ENCODE assay signal across 13 mouse cellular contexts in genomic region chr2:128217784-128218467, GRCm38 (mm10).
DNase-seq lines count a peak whose midpoint lies in the region; ATAC-seq lines count a peak whose summit lies in the region.
"Had no signal": no experiment of that assay in that cellular context is flagged by ENCODE, and none has a peak within 500 bp of the region (broad histone marks: within the 10 kb centered on the region; RNA-seq: fewer than 3 reads in every experiment).

No protein-coding gene starts in this region.

- ATAC-seq in embryonic facial prominence, embryonic 12.5 days (ENCODE audit: insufficient number of reproducible peaks, insufficient read depth, low FRiP score, low TSS enrichment) = no peak; the same call in 1 of the 2 replicates
- no peak for ATAC-seq in megakaryocyte progenitor cell, adult 5-6 weeks (replicated peaks; ENCODE audit: poor library complexity)

- H3K4me1 ChIP-seq in embryonic facial prominence, embryonic 12.5 days = peaks cover 18% of the 10 kb centered on the region
- H3K4me1 ChIP-seq: neural tube, embryonic 12.5 days had no signal

- no peaks in the 10 kb centered on the region for H3K9me3 ChIP-seq in embryonic facial prominence, embryonic 12.5 days
- H3K9me3 ChIP-seq: G1E; neural tube, embryonic 12.5 days had no signal

- H3K4me3 ChIP-seq in embryonic facial prominence, embryonic 12.5 days = no peak overlapping the region
- H3K4me3 ChIP-seq: erythroblast, embryonic 14.5 days; neural tube, embryonic 12.5 days had no signal

- peak overlapping the region; percentile 50; the same call in 1 of the 2 replicates for H3K27ac ChIP-seq in embryonic facial prominence, embryonic 12.5 days
- H3K27ac ChIP-seq: neural tube, embryonic 12.5 days had no signal

- H3K27me3 ChIP-seq in embryonic facial prominence, embryonic 12.5 days = no peaks in the 10 kb centered on the region
- H3K27me3 ChIP-seq: neural tube, embryonic 12.5 days had no signal

- WGBS in embryonic facial prominence, embryonic 12.5 days = 36% methylated on average over 7 of the region's 7 CpGs

- peak; percentile 31 for DNase-seq in urinary bladder, postnatal 14 days (ENCODE audit: low spot score)
- no peak for DNase-seq in urinary bladder, postnatal 25 days (ENCODE audit: low spot score)
- DNase-seq in heart, postnatal 4 days = peak; percentile 44
- no peak for DNase-seq in left cerebral cortex, adult 9 months (ENCODE audit: low spot score in 2 of 2)
- no peak for DNase-seq in frontal cortex, postnatal 36 days (ENCODE audit: low spot score in 2 of 2)
- no peak for DNase-seq in ovary, postnatal 14 days (ENCODE audit: low spot score)
- DNase-seq: cerebellum, adult 8-10 months; right cerebral cortex, postnatal 25 days had no signal

- no peaks in the 10 kb centered on the region for H3K36me3 ChIP-seq in embryonic facial prominence, embryonic 12.5 days
- H3K36me3 ChIP-seq: G1E; neural tube, embryonic 12.5 days had no signal

- no peak overlapping the region for H3K9ac ChIP-seq in embryonic facial prominence, embryonic 12.5 days
- H3K9ac ChIP-seq: neural tube, embryonic 12.5 days had no signal

- no peak overlapping the region for H3K4me2 ChIP-seq in embryonic facial prominence, embryonic 12.5 days (replicated peaks)
- H3K4me2 ChIP-seq: neural tube, embryonic 12.5 days had no signal

Comparison
In these comparisons a context has a peak if more than half of its experiments do, and no peak if none do; other contexts are left out.
1. DNase-seq: peak in urinary bladder, postnatal 14 days (single experiment) and heart, postnatal 4 days (single experiment); none in urinary bladder, postnatal 25 days (single experiment), left cerebral cortex, adult 9 months (0 of 2), frontal cortex, postnatal 36 days (0 of 2) and ovary, postnatal 14 days (single experiment).